Mouse (Mus musculus) midbrain, embryonic 16.5 days (tissue): ENCODE measurements around the gene Gad1. TPM values are rescaled to one million over a fixed set of nuclear protein-coding genes. Genes with fewer than 3 reads are reported as not detected.

Experiments
- ATAC-seq: fragments of 200-750 bp; cut with Nextera tagmentation; 2 replicates; pipeline ENCODE4 v1.8.0; 2017; ENCODE audit warnings: moderate TSS enrichment
- H3K27ac ChIP-seq: fragments of 300-500 bp; sonication (generic); 2 replicates; pipeline ENCODE4 v1.5.1; 2014; ENCODE audit warnings: mild to moderate bottlenecking, low read length, mixed read lengths
- H3K27me3 ChIP-seq: fragments of 300-500 bp; sonication (generic); 2 replicates; pipeline ENCODE4 v1.6.1; 2014; ENCODE audit warnings: low read depth, low read length, mixed read lengths; ENCODE audit not compliant: control insufficient read depth, insufficient read depth
- H3K36me3 ChIP-seq: fragments of 300-500 bp; sonication (generic); 2 replicates; pipeline ENCODE4 v1.6.1; 2014; ENCODE audit warnings: mild to moderate bottlenecking, low read length, moderate library complexity, mixed read lengths; ENCODE audit not compliant: control insufficient read depth, insufficient read depth
- H3K4me1 ChIP-seq: fragments of 300-500 bp; sonication (generic); 2 replicates; pipeline ENCODE4 v1.6.1; 2014; ENCODE audit warnings: mild to moderate bottlenecking, low read length, mixed read lengths; ENCODE audit not compliant: control insufficient read depth, insufficient read depth
- H3K4me2 ChIP-seq: fragments of 300-500 bp; sonication (generic); 2 replicates; pipeline ENCODE4 v1.6.1; 2014; ENCODE audit warnings: mild to moderate bottlenecking, low read length, mixed read lengths
- H3K4me3 ChIP-seq: fragments of 300-500 bp; sonication (generic); 2 replicates; pipeline ENCODE4 v1.5.1; 2014; ENCODE audit warnings: low read depth, mild to moderate bottlenecking, low read length, moderate library complexity, mixed read lengths
- H3K9ac ChIP-seq: fragments of 300-500 bp; sonication (generic); 2 replicates; pipeline ENCODE4 v1.6.1; 2014; ENCODE audit warnings: low read depth, low read length, mixed read lengths
- H3K9me3 ChIP-seq: fragments of 300-500 bp; sonication (generic); replicated peaks from 2 replicates; pipeline ENCODE4 v1.6.1; 2014; ENCODE audit warnings: mild to moderate bottlenecking, low read length, mixed read lengths; ENCODE audit not compliant: control insufficient read depth, poor library complexity, severe bottlenecking
- WGBS: fragments of 180-500 bp; shearing (Covaris S2); extraction: QIAGEN DNeasy Blood & Tissue Kit; methylation state at CpG from one replicate; pipeline ENCODE4 v1.1.7; 2014; 5-methylcytosine and 5-hydroxymethylcytosine counted together
- polyA plus RNA-seq: library from polyadenylated mRNA; unstranded; fragments of >200 nt; fragmentation: Nextera tagmentation; extraction: Ambion mirVana; gene quantifications from 2 replicates; pipeline ENCODE4 v1.2.1, GENCODE M21; 2015

Gene Gad1
- polyA plus RNA-seq, 1 experiment from 2014 or later: 149 TPM

- H3K4me3 ChIP-seq: no peak overlapping the region
- no peaks in the 10 kb centered on the region for H3K36me3 ChIP-seq
- no peak overlapping the region for H3K27ac ChIP-seq
- ATAC-seq: no peak
- no peaks in the 10 kb centered on the region for H3K9me3 ChIP-seq
- 0 out of 2 replicates have a peak, but pooled peaks cover 3% of the 10 kb centered on the region for H3K4me1 ChIP-seq
- H3K4me2 ChIP-seq: no peak overlapping the region
- WGBS: 94% methylated on average over 5 of the region's 5 CpGs
- no peaks in the 10 kb centered on the region for H3K27me3 ChIP-seq
- H3K9ac ChIP-seq: no peak overlapping the region
Observed at GRCm38 (mm10) chr2:70648271-70648670, 95.4 kb downstream of the Gad1 start.

- no peaks in the 10 kb centered on the region for H3K4me1 ChIP-seq
- H3K36me3 ChIP-seq: no peaks in the 10 kb centered on the region
- H3K9me3 ChIP-seq: no peaks in the 10 kb centered on the region
- WGBS: 87% methylated on average over 4 of the region's 4 CpGs
- H3K4me2 ChIP-seq: no peak overlapping the region
- no peak overlapping the region for H3K4me3 ChIP-seq
- no peak overlapping the region for H3K9ac ChIP-seq
- no peaks in the 10 kb centered on the region for H3K27me3 ChIP-seq
- ATAC-seq: no peak
- no peak overlapping the region for H3K27ac ChIP-seq
Observed at GRCm38 (mm10) chr2:70649471-70649870, 96.6 kb downstream of the Gad1 start.

Other genes starting within 250 kb of the Gad1 start
- 13.2 and 21.3 TPM in 2 replicates for gene Sp5, start 78.1 kb upstream of the Gad1 start, polyA plus RNA-seq
- gene Erich2, start 44.3 kb upstream of the Gad1 start, polyA plus RNA-seq: 2.9 TPM in 2 replicates
- gene Gorasp2, start 108.5 kb downstream of the Gad1 start, polyA plus RNA-seq: 142 and 145 TPM in 2 replicates
- gene Gm26558, start 109.0 kb downstream of the Gad1 start, polyA plus RNA-seq: 3.1 and 3.5 TPM in 2 replicates